Mouse (Mus musculus) kidney, embryonic 14.5 days (tissue): ENCODE data around the gene Medag. TPM values are rescaled to one million over a fixed set of nuclear protein-coding genes. Genes with fewer than 3 reads are reported as not detected.

Experiments used
- ATAC-seq: fragments of 200-750 bp; cut with Nextera tagmentation; 2 replicates; pipeline ENCODE4 v1.8.0; 2017; ENCODE audit warnings: moderate number of reproducible peaks, mild to moderate bottlenecking, moderate TSS enrichment, moderate library complexity; ENCODE audit not compliant: low FRiP score, low TSS enrichment
- H3K27ac ChIP-seq: fragments of 300-500 bp; sonication (generic); 2 replicates; pipeline ENCODE4 v1.5.1; 2014; ENCODE audit warnings: low read depth, mild to moderate bottlenecking, low read length, moderate library complexity, mixed read lengths
- H3K27me3 ChIP-seq: fragments of 300-500 bp; sonication (generic); 2 replicates; pipeline ENCODE4 v1.6.1; 2014; ENCODE audit warnings: mild to moderate bottlenecking, low read length; ENCODE audit not compliant: control insufficient read depth, insufficient read depth
- H3K36me3 ChIP-seq: fragments of 300-500 bp; sonication (generic); 2 replicates; pipeline ENCODE4 v1.6.1; 2014; ENCODE audit warnings: low read length, mixed read lengths; ENCODE audit not compliant: control insufficient read depth, insufficient read depth
- H3K4me1 ChIP-seq: fragments of 300-500 bp; sonication (generic); 2 replicates; pipeline ENCODE4 v1.6.1; 2014; ENCODE audit warnings: low read length, mixed read lengths; ENCODE audit not compliant: control insufficient read depth, insufficient read depth
- H3K4me2 ChIP-seq: fragments of 300-500 bp; sonication (generic); replicated peaks from 2 replicates; pipeline ENCODE4 v1.6.1; 2014; ENCODE audit warnings: low read depth, mild to moderate bottlenecking, low read length
- H3K4me3 ChIP-seq: fragments of 300-500 bp; sonication (generic); 2 replicates; pipeline ENCODE4 v1.5.1; 2014; ENCODE audit warnings: mild to moderate bottlenecking, low read length
- H3K9ac ChIP-seq: fragments of 300-500 bp; sonication (generic); 2 replicates; pipeline ENCODE4 v1.6.1; 2014; ENCODE audit warnings: low read depth, mild to moderate bottlenecking, low read length, moderate library complexity
- H3K9me3 ChIP-seq: fragments of 300-500 bp; sonication (generic); 2 replicates; pipeline ENCODE4 v1.6.1; 2016; ENCODE audit warnings: low read length; ENCODE audit not compliant: control insufficient read depth
- whole genome bisulfite sequencing: fragments of 180-500 bp; shearing (Covaris S2); extraction: QIAGEN DNeasy Blood & Tissue Kit; methylation state at CpG from one replicate; pipeline ENCODE4 v1.1.7; 2014; 5-methylcytosine and 5-hydroxymethylcytosine counted together
- polyA plus RNA-seq: library from polyadenylated mRNA; unstranded; fragments of >200 nt; fragmentation: Nextera tagmentation; extraction: Ambion mirVana; gene quantifications from 2 replicates; pipeline ENCODE4 v1.2.1, GENCODE M21; 2014

Gene Medag
- polyA plus RNA-seq, 1 experiment from 2014 or later, result 0.18 TPM

GRCm38 (mm10) chr5:149392420-149392988 is 19.0 kb upstream of the Medag start:
- WGBS, result 73% methylated on average over 6 of the region's 6 CpGs

GRCm38 (mm10) chr5:149401446-149401975 is 10.0 kb upstream of the Medag start:
- no peaks in the 10 kb centered on the region for H3K36me3 ChIP-seq
- no peak overlapping the region for H3K9ac ChIP-seq
- no peaks in the 10 kb centered on the region for H3K4me1 ChIP-seq
- no peak for ATAC-seq
- H3K27ac ChIP-seq, result no peak overlapping the region
- no peak overlapping the region for H3K4me2 ChIP-seq
- H3K4me3 ChIP-seq, result no peak overlapping the region
- peaks cover 4% of the 10 kb centered on the region; the same call in 1 of the 2 replicates for H3K9me3 ChIP-seq
- no peaks in the 10 kb centered on the region for H3K27me3 ChIP-seq
- WGBS, result 84% methylated on average over 7 of the region's 7 CpGs

More at GRCm38 (mm10) chr5:149392420-149392988, 19.0 kb upstream of the Medag start:
- no peaks in the 10 kb centered on the region for H3K9me3 ChIP-seq
- no peak overlapping the region for H3K4me3 ChIP-seq
- no peak overlapping the region for H3K4me2 ChIP-seq
- 0 out of 2 replicates have a peak, but pooled peaks cover 5% of the 10 kb centered on the region for H3K4me1 ChIP-seq
- H3K27me3 ChIP-seq, result no peaks in the 10 kb centered on the region
- H3K27ac ChIP-seq, result no peak overlapping the region; the same call in 1 of the 2 replicates
- ATAC-seq, result no peak
- no peak overlapping the region for H3K9ac ChIP-seq
- no peaks in the 10 kb centered on the region for H3K36me3 ChIP-seq

- no peak for ATAC-seq
- Histone ChIP-seq H3K9me3 (peaks cover 4% of the 10 kb centered on the region; the same call in 1 of the 2 replicates), H3K4me1 (no peaks in the 10 kb centered on the region), H3K27ac (no peak overlapping the region), H3K36me3 (no peaks in the 10 kb centered on the region), H3K4me3 (no peak overlapping the region), H3K27me3 (no peaks in the 10 kb centered on the region), H3K4me2 (no peak overlapping the region), H3K9ac (no peak overlapping the region)
- 89% methylated on average over 10 of the region's 10 CpGs for WGBS
Measured at GRCm38 (mm10) chr5:149402029-149402428, 9.5 kb upstream of the Medag start.

GRCm38 (mm10) chr5:149403386-149403785 is 8.2 kb upstream of the Medag start:
- ATAC-seq, result no peak
- 66% methylated on average over 5 of the region's 5 CpGs for WGBS

GRCm38 (mm10) chr5:149404710-149405109 is 6.8 kb upstream of the Medag start:
- 81% methylated on average over 5 of the region's 5 CpGs for WGBS
- Histone ChIP-seq H3K9ac (no peak overlapping the region), H3K4me2 (no peak overlapping the region), H3K36me3 (no peaks in the 10 kb centered on the region), H3K4me3 (no peak overlapping the region), H3K9me3 (peaks cover 7% of the 10 kb centered on the region; the same call in 1 of the 2 replicates), H3K27me3 (no peaks in the 10 kb centered on the region), H3K27ac (no peak overlapping the region), H3K4me1 (no peaks in the 10 kb centered on the region)
- ATAC-seq, result no peak

More at GRCm38 (mm10) chr5:149403386-149403785, 8.2 kb upstream of the Medag start:
- no peak overlapping the region for H3K9ac ChIP-seq
- H3K27ac ChIP-seq, result no peak overlapping the region
- no peaks in the 10 kb centered on the region for H3K36me3 ChIP-seq
- no peak overlapping the region for H3K4me2 ChIP-seq
- H3K27me3 ChIP-seq, result no peaks in the 10 kb centered on the region
- no peak overlapping the region for H3K4me3 ChIP-seq
- H3K4me1 ChIP-seq, result no peaks in the 10 kb centered on the region
- peaks cover 7% of the 10 kb centered on the region; the same call in 1 of the 2 replicates for H3K9me3 ChIP-seq

- WGBS, result 91% methylated on average over 8 of the region's 8 CpGs
- Histone ChIP-seq H3K4me1 (peaks cover 8% of the 10 kb centered on the region; the same call in 1 of the 2 replicates), H3K36me3 (no peaks in the 10 kb centered on the region), H3K4me2 (no peak overlapping the region), H3K9me3 (peaks cover 7% of the 10 kb centered on the region; the same call in 1 of the 2 replicates), H3K4me3 (no peak overlapping the region), H3K27me3 (peaks cover 10% of the 10 kb centered on the region; the same call in 1 of the 2 replicates), H3K9ac (no peak overlapping the region), H3K27ac (no peak overlapping the region)
- no peak for ATAC-seq
Measured at GRCm38 (mm10) chr5:149406791-149407276, 4.7 kb upstream of the Medag start.

- H3K4me1 ChIP-seq, result peaks cover 9% of the 10 kb centered on the region; the same call in 1 of the 2 replicates
- H3K9ac ChIP-seq, result no peak overlapping the region
- no peak overlapping the region for H3K27ac ChIP-seq
- WGBS, result 84% methylated on average over 3 of the region's 3 CpGs
- peaks cover 6% of the 10 kb centered on the region; the same call in 1 of the 2 replicates for H3K9me3 ChIP-seq
- H3K36me3 ChIP-seq, result no peaks in the 10 kb centered on the region
- ATAC-seq, result no peak
- no peak overlapping the region for H3K4me3 ChIP-seq
- peaks cover 19% of the 10 kb centered on the region for H3K27me3 ChIP-seq
- no peak overlapping the region for H3K4me2 ChIP-seq
Measured at GRCm38 (mm10) chr5:149409502-149409901, 2.0 kb upstream of the Medag start.

GRCm38 (mm10) chr5:149412194-149412575 is 636 bp downstream of the Medag start:
- Histone ChIP-seq H3K4me1 (peaks cover 9% of the 10 kb centered on the region; the same call in 1 of the 2 replicates), H3K27me3 (peaks cover 19% of the 10 kb centered on the region), H3K9ac (peak overlapping the region; percentile 47; the same call in 1 of the 2 replicates), H3K9me3 (0 out of 2 replicates have a peak, but pooled peaks cover 3% of the 10 kb centered on the region), H3K36me3 (no peaks in the 10 kb centered on the region), H3K4me3 (peak overlapping the region; percentile 39), H3K27ac (no peak overlapping the region), H3K4me2 (peak overlapping the region; percentile 62)
- peak; percentile 51 for ATAC-seq
- 37% methylated on average over 11 of the region's 11 CpGs for WGBS

- Histone ChIP-seq H3K36me3 (no peaks in the 10 kb centered on the region), H3K4me1 (peaks cover 9% of the 10 kb centered on the region; the same call in 1 of the 2 replicates), H3K9me3 (no peaks in the 10 kb centered on the region), H3K27me3 (peaks cover 19% of the 10 kb centered on the region), H3K9ac (no peak overlapping the region), H3K4me2 (no peak overlapping the region), H3K4me3 (no peak overlapping the region), H3K27ac (no peak overlapping the region)
- WGBS, result 88% methylated on average over 10 of the region's 10 CpGs
- ATAC-seq, result no peak
Measured at GRCm38 (mm10) chr5:149412671-149413070, 1.1 kb downstream of the Medag start.
